Mouse (Mus musculus) MEL (cell line): ENCODE measurements at regions not wholly inside any gene's neighbourhood (a gene's known extent, or its start where the extent isn't known, plus 50 kb on each side); places are given as distances from the start of the nearest gene placed in this dataset.

Source experiments
- DNase-seq: peaks from one replicate; pipeline ENCODE4 v3.0.0; 2011; ENCODE audit warnings: low read depth, low spot score
- H3K27ac ChIP-seq: 2 replicates; pipeline ENCODE4 v1.5.1; 2012; ENCODE audit warnings: low read depth, mild to moderate bottlenecking, control low read depth, low read length, moderate library complexity; ENCODE audit not compliant: control insufficient read depth
- H3K27me3 ChIP-seq, 2 experiments: fragments of 150-350 bp in 1 of 2; sonication (generic) in 1 of 2; 2 replicates each; pipeline ENCODE4 v1.6.1; 2012; ENCODE audit warnings: low read length in 2 of 2, mild to moderate bottlenecking in 2 of 2, improper control_type of control experiment in 1 of 2, moderate library complexity in 1 of 2; ENCODE audit not compliant: insufficient read depth in 2 of 2, control insufficient read depth in 1 of 2
- H3K36me3 ChIP-seq, 2 experiments: 2 replicates each; pipeline ENCODE4 v1.6.1; 2012 to 2014; ENCODE audit warnings: low read length in 2 of 2, improper control_type of control experiment in 1 of 2, inconsistent platforms in 1 of 2, mild to moderate bottlenecking in 1 of 2; ENCODE audit not compliant: insufficient read depth in 2 of 2, control insufficient read depth in 1 of 2
- H3K4me1 ChIP-seq, 2 experiments: fragments of 150-350 bp in 1 of 2; sonication (generic) in 1 of 2; 2 replicates each; pipeline ENCODE4 v1.6.1; 2012; ENCODE audit warnings: low read length in 2 of 2, improper control_type of control experiment in 1 of 2, mild to moderate bottlenecking in 1 of 2; ENCODE audit not compliant: insufficient read depth in 2 of 2, control insufficient read depth in 1 of 2
- H3K4me3 ChIP-seq, 2 experiments: fragments of 150-350 bp in 1 of 2; sonication (generic) in 1 of 2; 2 replicates each; pipeline ENCODE4 v1.5.1; 2012; ENCODE audit warnings: low read depth in 2 of 2, low read length in 2 of 2, mild to moderate bottlenecking in 2 of 2, moderate library complexity in 2 of 2, control low read depth in 1 of 2, improper control_type of control experiment in 1 of 2; ENCODE audit not compliant: control insufficient read depth in 1 of 2, insufficient read depth in 1 of 2
- H3K79me2 ChIP-seq: 2 replicates; pipeline ENCODE4 v1.6.1; 2012; ENCODE audit warnings: mild to moderate bottlenecking, low read length, moderate library complexity; ENCODE audit not compliant: control insufficient read depth, poor library complexity, insufficient read depth
- H3K9ac ChIP-seq: 2 replicates; pipeline ENCODE4 v1.6.1; 2012; ENCODE audit warnings: low read depth, mild to moderate bottlenecking, control low read depth, low read length, moderate library complexity; ENCODE audit not compliant: control insufficient read depth, poor library complexity, severe bottlenecking
- H3K9me3 ChIP-seq: fragments of 150-350 bp; sonication (generic); replicated peaks from 2 replicates; pipeline ENCODE4 v1.6.1; 2012; ENCODE audit warnings: mild to moderate bottlenecking, low read length, improper control_type of control experiment, moderate library complexity; ENCODE audit not compliant: insufficient read depth
- BHLHE40 ChIP-seq: IDR thresholded peaks from 2 replicates; pipeline ENCODE4 v1.6.1; 2012; ENCODE audit warnings: low read depth, mild to moderate bottlenecking, inconsistent platforms, low read length, improper control_type of control experiment, borderline replicate concordance
- ETS1 ChIP-seq: IDR thresholded peaks from 2 replicates; pipeline ENCODE4 v1.6.1; 2012; ENCODE audit warnings: low read depth, mild to moderate bottlenecking, inconsistent platforms, low read length, improper control_type of control experiment, moderate library complexity
- GATA1 ChIP-seq: IDR thresholded peaks from 2 replicates; pipeline ENCODE4 v1.6.1; 2011; ENCODE audit warnings: low read depth, low read length, improper control_type of control experiment
- HCFC1 ChIP-seq: IDR thresholded peaks from 2 replicates; pipeline ENCODE4 v1.6.1; 2012; ENCODE audit warnings: low read depth, mild to moderate bottlenecking, inconsistent platforms, low read length, improper control_type of control experiment, moderate library complexity
- KAT2A ChIP-seq: conservative IDR thresholded peaks from 2 replicates; pipeline ENCODE4 v1.6.1; 2012; ENCODE audit warnings: low read depth, low read length, improper control_type of control experiment, inconsistent platforms
- MAFK ChIP-seq: IDR thresholded peaks from 2 replicates; pipeline ENCODE4 v1.6.1; 2011; ENCODE audit warnings: low read depth, mild to moderate bottlenecking, low read length, improper control_type of control experiment, borderline replicate concordance
- MAX ChIP-seq: IDR thresholded peaks from 2 replicates; pipeline ENCODE4 v1.6.1; 2011; ENCODE audit warnings: low read length, improper control_type of control experiment
- MAZ ChIP-seq: IDR thresholded peaks from 2 replicates; pipeline ENCODE4 v1.6.1; 2012; ENCODE audit warnings: low read depth, mild to moderate bottlenecking, inconsistent platforms, low read length, improper control_type of control experiment
- MEF2A ChIP-seq: IDR thresholded peaks from 2 replicates; pipeline ENCODE4 v1.6.1; 2014; ENCODE audit warnings: low read depth, mild to moderate bottlenecking, inconsistent platforms, low read length, improper control_type of control experiment; ENCODE audit not compliant: poor library complexity, insufficient replicate concordance, severe bottlenecking; ENCODE audit errors: extremely low read depth
- MYB ChIP-seq: IDR thresholded peaks from 2 replicates; pipeline ENCODE4 v1.6.1; 2011; ENCODE audit warnings: mild to moderate bottlenecking, low read depth, low read length, improper control_type of control experiment
- MYC ChIP-seq: IDR thresholded peaks from 2 replicates; pipeline ENCODE4 v1.6.1; 2011; ENCODE audit warnings: low read depth, mild to moderate bottlenecking, low read length, improper control_type of control experiment, moderate library complexity
- NELFE ChIP-seq: IDR thresholded peaks from 2 replicates; pipeline ENCODE4 v1.6.1; 2011; ENCODE audit warnings: low read depth, low read length, improper control_type of control experiment
- POLR2A ChIP-seq, 2 experiments: IDR thresholded peaks; 2 replicates each; pipeline ENCODE4 v1.6.1; 2011 to 2012; ENCODE audit warnings: low read length in 2 of 2, mild to moderate bottlenecking in 2 of 2, control low read depth in 1 of 2, improper control_type of control experiment in 1 of 2, low read depth in 1 of 2, moderate library complexity in 1 of 2; ENCODE audit not compliant: control insufficient read depth in 1 of 2, insufficient read depth in 1 of 2, poor library complexity in 1 of 2
- POLR2AphosphoS2 ChIP-seq: IDR thresholded peaks from 2 replicates; pipeline ENCODE4 v1.6.1; 2011; ENCODE audit warnings: low read length, improper control_type of control experiment
- SIN3A ChIP-seq: IDR thresholded peaks from 2 replicates; pipeline ENCODE4 v1.6.1; 2012; ENCODE audit warnings: low read length, improper control_type of control experiment, inconsistent platforms
- TAL1 ChIP-seq: IDR thresholded peaks from 2 replicates; pipeline ENCODE4 v1.6.1; 2012; ENCODE audit warnings: mild to moderate bottlenecking, inconsistent platforms, low read length, moderate library complexity, mixed read lengths
- UBTF ChIP-seq: IDR thresholded peaks from 2 replicates; pipeline ENCODE4 v1.6.1; 2012; ENCODE audit warnings: low read depth, mild to moderate bottlenecking, inconsistent platforms, low read length, improper control_type of control experiment, moderate library complexity, borderline replicate concordance; ENCODE audit not compliant: insufficient read depth
- USF1 ChIP-seq: IDR thresholded peaks from 2 replicates; pipeline ENCODE4 v1.6.1; 2014; ENCODE audit warnings: low read depth, mild to moderate bottlenecking, inconsistent platforms, low read length, improper control_type of control experiment, moderate library complexity
- ZMIZ1 ChIP-seq: IDR thresholded peaks from 2 replicates; pipeline ENCODE4 v1.6.1; 2012; ENCODE audit warnings: low read depth, mild to moderate bottlenecking, inconsistent platforms, low read length, improper control_type of control experiment, moderate library complexity

DNA sequence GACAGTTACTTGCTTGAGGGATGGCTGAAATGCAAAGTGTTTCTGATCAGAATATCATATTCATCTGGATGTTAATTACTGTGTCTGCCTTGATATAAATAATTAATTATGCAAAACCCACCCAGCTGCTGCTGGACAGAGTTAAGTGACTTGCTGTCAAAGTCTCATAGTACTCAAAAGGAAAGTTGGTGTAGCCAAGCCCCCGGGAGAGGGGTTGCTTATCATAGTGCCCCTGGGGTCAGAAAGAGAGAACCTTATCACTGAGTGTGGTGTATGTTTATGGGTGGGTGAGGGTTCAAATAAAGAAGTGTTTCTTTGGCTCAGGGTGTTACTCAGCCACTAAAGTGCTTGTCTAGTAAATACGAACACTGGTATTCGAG, 211.6 kb downstream of the Cmpk2 start:
- H3K9ac ChIP-seq: no peak overlapping the region

DNA sequence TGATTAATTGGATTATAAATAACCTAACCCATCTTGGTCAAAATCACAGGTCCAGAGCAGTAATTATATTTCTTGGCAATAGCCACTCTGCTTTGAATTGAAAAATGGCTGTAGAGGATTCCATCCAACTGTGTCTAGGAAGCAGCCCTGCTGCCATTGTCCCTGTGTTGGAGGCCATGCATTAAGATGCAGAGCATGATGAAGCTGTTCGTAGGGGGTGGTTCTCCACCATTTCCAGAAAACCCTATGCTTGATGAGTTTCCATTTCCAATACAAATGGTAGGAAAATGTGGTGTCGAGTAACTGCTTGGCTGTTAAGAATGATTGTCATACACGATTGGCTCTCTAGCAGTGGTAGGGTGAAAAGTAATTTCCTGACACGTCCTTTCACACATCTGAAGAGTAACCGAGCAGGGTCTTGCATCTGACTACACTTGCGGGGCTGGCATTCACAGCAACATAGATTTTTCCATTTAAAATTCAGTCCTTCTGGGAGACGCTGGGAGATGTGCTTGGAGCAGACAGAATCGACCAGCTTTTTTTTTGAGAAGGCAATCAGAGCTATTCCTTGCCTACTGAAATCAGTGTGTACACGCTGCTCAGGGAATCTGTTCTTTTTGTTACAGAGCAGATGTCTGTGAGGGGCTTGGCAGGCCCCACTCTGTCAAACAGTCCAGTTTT, 211.0 kb downstream of the Cmpk2 start:
- no peak overlapping the region for H3K9ac ChIP-seq
- no peaks in the 10 kb centered on the region for H3K79me2 ChIP-seq
- H3K36me3 ChIP-seq: no peaks in the 10 kb centered on the region
- no peaks in the 10 kb centered on the region for H3K9me3 ChIP-seq
- TF ChIP-seq USF1 (no peak), MYC (no peak), UBTF (no peak), BHLHE40 (no peak), SIN3A (no peak), MEF2A (no peak)
- DNase-seq: no peak
- H3K4me1 ChIP-seq: no peaks in the 10 kb centered on the region
- H3K27me3 ChIP-seq: no peaks in the 10 kb centered on the region
- no peak overlapping the region for H3K27ac ChIP-seq
- H3K4me3 ChIP-seq: no peak overlapping the region

More for the DNA sequence above, 211.6 kb downstream of the Cmpk2 start:
- no peaks in the 10 kb centered on the region for H3K79me2 ChIP-seq
- H3K9me3 ChIP-seq: no peaks in the 10 kb centered on the region
- TF ChIP-seq TAL1 (no peak), ZMIZ1 (no peak), BHLHE40 (no peak), MAZ (no peak), MAFK (no peak)
- TF ChIP-seq, all 39 proteins: peak for 0
- Histone ChIP-seq H3K27ac (no peak overlapping the region), H3K4me3 (no peak overlapping the region), H3K4me1 (no peaks in the 10 kb centered on the region), H3K27me3 (no peaks in the 10 kb centered on the region), H3K36me3 (no peaks in the 10 kb centered on the region)
- no peak for DNase-seq

DNA sequence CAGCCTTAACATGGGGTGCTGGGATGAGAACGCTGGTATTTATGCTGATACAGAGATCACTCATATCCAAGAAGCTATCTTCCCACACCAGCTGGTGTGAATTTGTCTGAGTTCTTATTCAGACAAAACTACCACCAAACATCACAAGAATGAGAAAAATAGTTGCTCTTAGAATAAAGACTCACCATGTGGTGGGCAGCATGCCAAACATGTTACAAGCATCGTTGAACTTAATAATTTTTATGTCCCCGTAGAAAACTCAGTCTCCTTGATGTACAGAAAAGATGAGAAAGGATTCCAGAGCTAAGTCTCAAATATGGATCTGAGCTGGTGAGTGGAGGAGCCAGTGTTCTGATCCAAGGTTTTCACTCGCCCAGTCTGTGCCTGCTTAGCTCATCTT, 196.5 kb downstream of the Cmpk2 start:
- Histone ChIP-seq H3K9me3 (no peaks in the 10 kb centered on the region), H3K79me2 (no peaks in the 10 kb centered on the region), H3K27me3 (no peaks in the 10 kb centered on the region), H3K4me3 (no peak overlapping the region), H3K36me3 (no peaks in the 10 kb centered on the region), H3K9ac (no peak overlapping the region), H3K27ac (no peak overlapping the region), H3K4me1 (no peaks in the 10 kb centered on the region)
- TF ChIP-seq KAT2A: no peak
- TF ChIP-seq MAX: no peak
- no peak for TF ChIP-seq GATA1
- TF ChIP-seq MAZ: no peak
- TF ChIP-seq MYB: no peak
- no peak for TF ChIP-seq HCFC1
- TF ChIP-seq POLR2A (IDR thresholded peaks at IDR 0.05; ENCODE audit: control insufficient read depth in 1 of 2, insufficient read depth in 1 of 2, low read depth in 1 of 2, low read length in 2 of 2, poor library complexity in 1 of 2): no peak
- no peak for TF ChIP-seq UBTF
- no peak for TF ChIP-seq NELFE
- TF ChIP-seq ETS1: no peak
- no peak for TF ChIP-seq POLR2AphosphoS2
- no peak for DNase-seq
